Mouse (Mus musculus) midbrain, embryonic 14.5 days (tissue): ENCODE data around the gene Mpnd. TPM values are rescaled to one million over a fixed set of nuclear protein-coding genes. Genes with fewer than 3 reads are reported as not detected.

Source experiments
- ATAC-seq: fragments of 200-750 bp; cut with Nextera tagmentation; 2 replicates; pipeline ENCODE4 v1.8.0; 2017; ENCODE audit warnings: moderate number of reproducible peaks, moderate library complexity; ENCODE audit not compliant: low FRiP score, low TSS enrichment
- DNase-seq: peaks from one replicate; pipeline ENCODE4 v3.0.0-alpha.2; 2015
- H3K27ac ChIP-seq: fragments of 300-500 bp; sonication (generic); replicated peaks from 2 replicates; pipeline ENCODE4 v1.5.1; 2014; ENCODE audit warnings: mild to moderate bottlenecking, low read depth, low read length, moderate library complexity
- H3K27me3 ChIP-seq: fragments of 300-500 bp; sonication (generic); 2 replicates; pipeline ENCODE4 v1.6.1; 2014; ENCODE audit warnings: low read length, control low read depth, mixed read lengths; ENCODE audit not compliant: control insufficient read depth, insufficient read depth
- H3K36me3 ChIP-seq: fragments of 300-500 bp; sonication (generic); 2 replicates; pipeline ENCODE4 v1.6.1; 2014; ENCODE audit warnings: low read length, control low read depth; ENCODE audit not compliant: control insufficient read depth, insufficient read depth
- H3K4me1 ChIP-seq: fragments of 300-500 bp; sonication (generic); 2 replicates; pipeline ENCODE4 v1.6.1; 2014; ENCODE audit warnings: mild to moderate bottlenecking, antibody characterized with exemption, low read length, control low read depth; ENCODE audit not compliant: control insufficient read depth, insufficient read depth
- H3K4me2 ChIP-seq: fragments of 300-500 bp; sonication (generic); 2 replicates; pipeline ENCODE4 v1.6.1; 2014; ENCODE audit warnings: mild to moderate bottlenecking, low read length, moderate library complexity
- H3K4me3 ChIP-seq: fragments of 300-500 bp; sonication (generic); replicated peaks from 2 replicates; pipeline ENCODE4 v1.5.1; 2014; ENCODE audit warnings: low read depth, low read length
- H3K9ac ChIP-seq: fragments of 300-500 bp; sonication (generic); replicated peaks from 2 replicates; pipeline ENCODE4 v1.6.1; 2014; ENCODE audit warnings: mild to moderate bottlenecking, low read length, moderate library complexity
- H3K9me3 ChIP-seq: fragments of 300-500 bp; sonication (generic); 2 replicates; pipeline ENCODE4 v1.6.1; 2016; ENCODE audit warnings: low read length, control low read depth, mixed read lengths; ENCODE audit not compliant: control insufficient read depth
- WGBS: fragments of 180-500 bp; shearing (Covaris S2); extraction: QIAGEN DNeasy Blood & Tissue Kit; methylation state at CpG from one replicate; pipeline ENCODE4 v1.1.7; 2014; 5-methylcytosine and 5-hydroxymethylcytosine counted together
- polyA plus RNA-seq: library from polyadenylated mRNA; unstranded; fragments of >200 nt; fragmentation: Nextera tagmentation; extraction: Ambion mirVana; gene quantifications from 2 replicates; pipeline ENCODE4 v1.2.1, GENCODE M21; 2014

Mpnd gene
- polyA plus RNA-seq: 164 and 169 TPM in 2 replicates

DNA sequence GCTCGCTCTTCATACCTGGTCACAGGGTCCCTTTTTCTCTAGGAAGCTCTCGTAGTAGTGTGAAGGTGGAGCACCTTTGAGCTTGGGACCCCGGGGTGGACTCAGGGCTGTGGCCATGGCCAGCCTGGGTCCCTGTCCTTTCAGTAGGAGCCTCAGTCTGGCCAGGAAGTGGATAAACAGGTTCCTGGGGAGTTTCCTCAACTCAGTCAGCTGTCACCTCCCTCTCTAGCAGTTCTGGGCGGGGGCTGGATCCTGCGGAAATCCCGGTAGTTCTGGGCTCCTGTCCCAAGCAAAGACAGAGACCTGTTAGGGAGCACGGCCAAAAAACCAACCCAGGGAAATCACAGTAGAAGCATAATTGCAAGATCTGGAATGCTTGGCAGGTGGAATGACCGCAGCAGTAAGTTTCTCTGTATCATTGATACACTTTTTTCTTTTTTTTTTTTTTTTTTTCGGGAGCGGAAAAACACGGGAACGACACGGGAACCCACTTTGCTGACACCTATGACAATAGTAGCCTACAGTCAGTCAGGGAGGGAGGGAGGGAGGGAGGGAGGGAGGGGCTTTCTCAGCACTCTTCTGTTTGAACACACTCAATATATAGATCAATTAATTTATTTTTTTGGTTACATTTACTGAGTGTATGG, at the start of gene Mpnd, which contains the start of gene Stap2:
TSS of gene Mpnd (plus strand) at position 297 of the 647 bp plus-strand sequence.
TSS of gene Stap2 (minus strand) at position 170 of the 647 bp plus-strand sequence.
- no peaks in the 10 kb centered on the region for H3K9me3 ChIP-seq
- 55% methylated on average over 13 of the region's 13 CpGs for WGBS
- ATAC-seq (no peak), DNase-seq (peak; percentile 84)
- H3K4me1 ChIP-seq: peaks cover 12% of the 10 kb centered on the region
- no peak within 1 kb of the TSS for H3K27ac ChIP-seq
- peaks cover 3% of the 10 kb centered on the region; the same call in 1 of the 2 replicates for H3K27me3 ChIP-seq
- no peak within 1 kb of the TSS for H3K9ac ChIP-seq
- H3K4me2 ChIP-seq: no peak within 1 kb of the TSS
- no peak within 1 kb of the TSS for H3K4me3 ChIP-seq
- no peaks in the 10 kb centered on the region for H3K36me3 ChIP-seq

DNA sequence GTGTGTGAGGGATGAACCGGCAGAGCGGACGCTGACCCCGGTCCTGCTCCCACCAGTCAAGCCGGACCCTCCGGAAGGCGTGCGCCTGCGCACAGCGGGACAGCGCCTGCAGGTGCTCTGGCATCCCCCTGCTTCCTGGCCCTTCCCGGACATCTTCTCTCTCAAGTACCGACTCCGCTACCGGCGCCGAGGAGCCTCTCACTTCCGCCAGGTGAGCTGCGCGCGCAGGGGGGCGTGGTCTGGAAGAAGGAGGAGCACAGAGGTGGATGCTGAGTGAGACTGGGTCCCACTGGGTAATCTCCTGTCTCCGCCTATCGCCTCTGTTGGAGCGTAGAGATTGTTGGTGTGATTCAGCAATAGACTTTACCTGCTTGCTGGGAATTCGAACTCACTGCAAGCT, 49.4 kb upstream of the Mpnd start:
- Histone ChIP-seq H3K36me3 (0 out of 2 replicates have a peak, but pooled peaks cover 6% of the 10 kb centered on the region), H3K27ac (peak overlapping the region; percentile 70), H3K4me3 (peak overlapping the region; percentile 45), H3K27me3 (0 out of 2 replicates have a peak, but pooled peaks cover 9% of the 10 kb centered on the region), H3K4me2 (peak overlapping the region; percentile 61), H3K9ac (peak overlapping the region; percentile 60), H3K9me3 (no peaks in the 10 kb centered on the region), H3K4me1 (peaks cover 28% of the 10 kb centered on the region)
- DNase-seq (peak; percentile 90), ATAC-seq (peak; percentile 55)
- 2% methylated on average over 26 of the region's 26 CpGs for WGBS

DNA sequence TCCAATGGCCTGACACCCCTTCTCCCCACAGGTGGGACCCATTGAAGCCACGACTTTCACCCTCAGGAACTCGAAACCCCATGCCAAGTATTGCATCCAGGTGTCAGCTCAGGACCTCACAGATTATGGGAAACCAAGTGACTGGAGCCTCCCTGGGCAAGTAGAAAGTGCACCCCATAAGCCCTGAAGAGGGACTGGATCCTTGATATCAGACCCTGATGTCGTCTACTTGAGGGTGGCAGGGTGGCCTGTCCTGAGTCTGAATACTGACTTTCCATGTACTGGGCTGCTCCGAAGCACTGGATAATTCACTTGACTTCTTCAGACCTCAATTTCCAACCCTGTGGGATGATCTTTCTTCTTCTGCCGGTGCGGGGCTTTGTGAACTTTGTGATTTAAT, 48.9 kb upstream of the Mpnd start:
- DNase-seq (no peak), ATAC-seq (no peak)
- Histone ChIP-seq H3K9ac (peak overlapping the region; percentile 60), H3K27me3 (0 out of 2 replicates have a peak, but pooled peaks cover 9% of the 10 kb centered on the region), H3K4me3 (peak overlapping the region; percentile 45), H3K4me1 (peaks cover 28% of the 10 kb centered on the region), H3K4me2 (peak overlapping the region; percentile 61), H3K36me3 (0 out of 2 replicates have a peak, but pooled peaks cover 6% of the 10 kb centered on the region), H3K9me3 (no peaks in the 10 kb centered on the region), H3K27ac (peak overlapping the region; percentile 70)
- 35% methylated on average over 6 of the region's 6 CpGs for WGBS

DNA sequence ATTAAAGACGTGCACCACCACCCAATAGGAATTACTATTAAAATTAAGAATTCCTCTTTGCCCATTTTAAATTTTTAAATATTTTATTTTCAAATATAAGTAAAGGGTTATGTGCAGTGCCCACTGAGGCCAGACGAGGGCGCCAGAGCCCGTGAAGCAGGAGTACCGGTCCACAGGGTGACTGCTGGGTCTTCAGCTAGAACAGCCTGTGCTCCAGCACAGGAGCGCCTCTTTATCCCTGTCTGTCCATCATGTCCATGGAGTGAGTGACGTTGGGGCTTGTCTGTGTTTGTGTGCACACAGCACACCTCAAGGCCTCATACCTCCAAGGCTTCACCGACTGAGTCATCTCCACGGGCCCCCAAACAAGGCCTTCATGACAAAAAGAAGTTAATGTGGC, 48.3 kb upstream of the Mpnd start:
- Histone ChIP-seq H3K27ac (peak overlapping the region; percentile 57), H3K4me3 (no peak overlapping the region), H3K9me3 (no peaks in the 10 kb centered on the region), H3K4me2 (peak overlapping the region; percentile 61), H3K36me3 (peaks cover 11% of the 10 kb centered on the region), H3K27me3 (0 out of 2 replicates have a peak, but pooled peaks cover 9% of the 10 kb centered on the region), H3K9ac (no peak overlapping the region; the same call in 1 of the 2 replicates), H3K4me1 (peaks cover 28% of the 10 kb centered on the region)
- ATAC-seq (peak; percentile 35; the same call in 1 of the 2 replicates), DNase-seq (peak; percentile 89)
- WGBS: 13% methylated on average over 9 of the region's 9 CpGs

DNA sequence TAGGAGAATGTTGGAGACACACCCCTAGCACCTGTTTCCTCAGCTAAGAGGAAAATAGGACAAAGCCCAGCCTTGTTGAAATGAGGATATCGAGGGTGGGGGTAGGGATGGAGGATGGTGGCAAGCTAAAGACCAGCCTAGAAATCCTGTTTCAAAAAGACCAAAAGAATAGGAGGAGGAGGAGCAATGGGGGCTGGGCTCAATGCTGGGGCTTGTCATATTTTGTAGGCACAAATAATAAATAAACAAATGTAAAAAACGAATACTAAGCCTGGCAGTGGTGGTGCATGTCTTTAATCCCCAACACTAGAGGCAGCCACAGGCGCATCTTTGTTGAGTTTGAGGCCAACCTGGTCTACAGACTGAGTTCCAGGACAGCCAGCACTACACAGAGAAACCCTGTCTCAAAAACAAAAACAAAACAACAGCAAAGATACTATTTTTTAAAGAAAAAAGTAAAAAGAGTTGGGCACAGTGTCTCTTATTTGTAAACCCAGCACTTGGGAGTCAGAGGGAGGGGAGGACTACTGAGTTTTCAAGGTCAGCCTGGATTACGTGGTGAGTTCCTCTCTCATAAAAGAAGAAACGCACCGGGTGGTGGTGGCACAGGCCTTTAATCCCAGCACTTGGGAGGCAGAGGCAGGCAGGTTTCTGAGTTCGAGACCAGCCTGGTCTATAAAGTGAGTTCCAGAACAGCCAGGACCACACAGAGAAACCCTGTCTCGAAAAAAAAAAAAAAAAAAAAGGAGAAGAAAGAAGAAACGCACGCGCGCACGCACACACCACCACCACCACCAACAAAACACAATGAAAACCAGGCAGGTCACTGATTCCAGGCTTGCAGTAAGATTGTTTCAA, 47.6 kb upstream of the Mpnd start:
- peak overlapping the region; percentile 85 for H3K27ac ChIP-seq
- H3K9me3 ChIP-seq: no peaks in the 10 kb centered on the region
- ATAC-seq: no peak
- H3K4me3 ChIP-seq: peak overlapping the region; percentile 44
- peaks cover 14% of the 10 kb centered on the region for H3K36me3 ChIP-seq
- peak overlapping the region; percentile 53 for H3K9ac ChIP-seq
- WGBS: 81% methylated on average over 13 of the region's 13 CpGs
- no peak for DNase-seq
- peaks cover 28% of the 10 kb centered on the region for H3K4me1 ChIP-seq
- peak overlapping the region; percentile 74 for H3K4me2 ChIP-seq
- 0 out of 2 replicates have a peak, but pooled peaks cover 9% of the 10 kb centered on the region for H3K27me3 ChIP-seq

DNA sequence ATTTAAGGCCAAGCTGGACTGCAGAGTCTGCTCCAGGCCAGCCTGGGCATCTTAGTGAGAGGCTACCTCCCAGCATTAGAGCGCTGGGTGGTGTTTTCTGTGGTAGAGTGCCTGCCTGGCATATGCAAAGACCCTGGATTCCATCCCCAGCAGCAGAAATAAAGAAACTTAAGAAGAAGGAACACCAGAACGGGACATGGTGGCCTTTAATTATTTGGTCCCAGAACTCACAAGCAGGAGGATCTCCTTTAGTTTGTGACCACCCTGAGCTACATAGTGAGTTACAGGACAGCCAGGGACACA, 47.0 kb upstream of the Mpnd start:
- peaks cover 14% of the 10 kb centered on the region for H3K36me3 ChIP-seq
- H3K4me1 ChIP-seq: peaks cover 28% of the 10 kb centered on the region
- H3K9me3 ChIP-seq: no peaks in the 10 kb centered on the region
- WGBS: 31% methylated on average over 2 of the region's 2 CpGs
- H3K27me3 ChIP-seq: 0 out of 2 replicates have a peak, but pooled peaks cover 9% of the 10 kb centered on the region
- peak overlapping the region; percentile 53 for H3K9ac ChIP-seq
- peak overlapping the region; percentile 85 for H3K27ac ChIP-seq
- no peak for ATAC-seq
- H3K4me3 ChIP-seq: peak overlapping the region; percentile 44
- peak overlapping the region; percentile 74 for H3K4me2 ChIP-seq
- no peak for DNase-seq

DNA sequence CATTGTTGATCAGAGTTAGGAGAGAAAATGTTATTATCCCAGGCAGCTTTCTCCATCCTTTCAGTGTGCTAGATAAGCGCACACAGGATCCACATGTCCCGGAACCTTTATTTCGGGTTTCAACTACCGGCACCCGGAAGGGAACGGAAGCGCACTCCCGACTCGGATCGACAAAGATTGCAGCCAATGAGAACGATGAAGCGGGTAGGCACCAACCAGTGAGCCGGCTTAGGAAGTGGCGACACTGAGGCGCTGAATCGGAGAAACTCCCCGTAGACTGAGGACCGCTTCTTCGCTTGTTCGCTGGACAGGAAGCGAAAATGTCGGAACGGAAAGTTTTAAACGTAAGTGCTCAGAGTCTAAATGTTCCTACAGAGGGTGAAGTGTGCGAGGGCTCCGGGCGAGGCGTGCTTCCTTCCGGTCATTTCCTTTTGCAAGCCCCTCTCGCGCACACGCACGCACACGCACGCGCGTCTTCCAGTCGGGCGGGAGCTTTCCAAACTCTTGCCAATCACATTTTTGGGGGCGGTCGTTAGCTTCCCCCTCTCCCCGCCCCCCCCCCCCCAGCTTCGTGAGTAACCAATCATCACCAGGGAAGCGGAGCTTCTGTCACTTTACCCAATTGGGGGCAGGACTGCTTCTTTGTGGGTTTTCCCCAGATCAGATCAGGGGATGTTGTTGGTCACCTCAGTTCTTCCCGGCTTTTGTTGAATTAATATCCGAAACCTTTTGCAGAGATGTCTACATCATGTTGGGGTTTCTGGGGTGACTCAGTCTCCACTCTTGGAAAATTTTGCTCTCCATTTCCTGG, 46.4 kb upstream of the Mpnd start, which contains the start of gene Yju2:
TSS of gene Yju2 (plus strand) at position 182 of the 811 bp plus-strand sequence.
- H3K4me1 ChIP-seq: peaks cover 28% of the 10 kb centered on the region
- peaks cover 14% of the 10 kb centered on the region for H3K36me3 ChIP-seq
- peak; percentile 91 for ATAC-seq
- peak within 1 kb of the TSS; percentile 53 for H3K9ac ChIP-seq
- peak within 1 kb of the TSS; percentile 85 for H3K27ac ChIP-seq
- H3K4me3 ChIP-seq: peak within 1 kb of the TSS; percentile 44
- WGBS: 0% methylated on average over 45 of the region's 46 CpGs
- peak within 1 kb of the TSS; percentile 74 for H3K4me2 ChIP-seq
- no peaks in the 10 kb centered on the region for H3K9me3 ChIP-seq
- peak; percentile 97 for DNase-seq
- 0 out of 2 replicates have a peak, but pooled peaks cover 9% of the 10 kb centered on the region for H3K27me3 ChIP-seq
